Mouse (Mus musculus) CD4-positive, CD25-positive, alpha-beta regulatory T cell, adult 4 months (primary cell): ENCODE data around the gene Ydjc. TPM values are rescaled to one million over a fixed set of nuclear protein-coding genes. Genes with fewer than 3 reads are reported as not detected.
"Not testable (repeated sequence)": the region's sequence is repeated elsewhere in the genome, so short reads cannot be mapped to it uniquely, and the experiment has no call there.

Source experiments
- ATAC-seq: one replicate; pipeline ENCODE4 v1.8.0; 2017
- polyA plus RNA-seq, 2 experiments: library from polyadenylated mRNA; unstranded; fragments of 100-300 nt; shearing (Covaris generic); gene quantifications; one replicate each; pipeline ENCODE4 v1.2.1; 2017

Gene Ydjc
- polyA plus RNA-seq, 2 experiments from 2014 or later = 6.9 to 8.4 TPM

DNA sequence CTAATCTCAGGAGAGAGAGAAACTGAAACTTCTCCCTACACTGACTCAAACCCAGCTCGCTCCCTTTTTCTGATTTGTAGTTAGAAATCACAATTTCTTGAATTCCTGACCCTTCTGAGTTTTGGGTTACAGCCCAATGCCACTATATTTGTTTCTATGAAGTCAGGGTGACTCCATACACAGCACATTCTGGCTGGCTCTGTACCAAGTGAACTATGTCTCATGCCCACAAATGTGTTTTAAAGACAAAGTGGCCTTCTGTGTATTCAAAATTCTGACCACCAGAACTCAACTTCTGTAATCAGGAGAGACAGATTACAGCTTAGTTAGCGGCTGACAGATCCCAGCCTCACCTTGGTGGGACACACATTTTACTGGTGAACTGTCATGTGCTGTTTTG lies 9.9 kb downstream of the Ydjc start:
- no peak for ATAC-seq

DNA sequence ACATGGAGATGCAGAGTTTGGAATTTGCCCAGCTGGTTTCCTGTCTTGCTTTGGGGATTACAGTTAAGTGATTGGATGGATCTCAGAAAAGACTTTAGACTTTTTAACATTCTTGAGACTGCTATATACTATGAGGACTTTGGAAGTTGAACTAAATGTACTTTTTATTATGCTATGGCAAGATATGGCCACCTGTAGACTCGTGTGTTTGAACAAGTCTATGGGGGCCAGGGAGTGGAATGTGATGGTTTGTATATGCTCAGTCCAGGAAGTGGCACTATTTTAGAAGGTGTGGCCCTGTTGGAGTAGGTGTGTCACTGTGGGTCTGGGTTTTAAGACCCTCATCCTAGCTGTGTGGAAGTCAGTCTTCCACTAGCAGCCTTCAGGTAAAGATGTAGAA lies 21.1 kb downstream of the Ydjc start:
- not testable (repeated sequence) for ATAC-seq

DNA sequence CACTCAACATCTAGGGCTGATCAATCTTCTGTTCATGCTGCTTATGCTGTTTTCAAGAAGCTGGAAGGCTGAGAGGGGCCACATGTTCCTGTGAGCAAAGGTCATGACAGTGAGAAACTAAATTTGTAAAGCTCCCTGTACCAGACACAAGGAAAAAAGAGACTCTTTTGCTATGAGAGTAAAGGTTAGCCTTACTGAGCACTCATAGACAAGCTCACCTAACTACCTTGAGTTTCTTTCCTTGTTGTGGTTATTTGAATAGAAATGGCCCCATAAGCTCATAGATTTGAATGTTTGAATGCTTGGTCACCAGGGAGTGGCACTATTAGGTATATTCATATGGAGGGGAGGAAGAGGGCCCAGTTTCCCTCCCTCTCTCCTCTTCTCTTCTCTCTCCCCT lies 22.8 kb downstream of the Ydjc start:
- no peak for ATAC-seq

DNA sequence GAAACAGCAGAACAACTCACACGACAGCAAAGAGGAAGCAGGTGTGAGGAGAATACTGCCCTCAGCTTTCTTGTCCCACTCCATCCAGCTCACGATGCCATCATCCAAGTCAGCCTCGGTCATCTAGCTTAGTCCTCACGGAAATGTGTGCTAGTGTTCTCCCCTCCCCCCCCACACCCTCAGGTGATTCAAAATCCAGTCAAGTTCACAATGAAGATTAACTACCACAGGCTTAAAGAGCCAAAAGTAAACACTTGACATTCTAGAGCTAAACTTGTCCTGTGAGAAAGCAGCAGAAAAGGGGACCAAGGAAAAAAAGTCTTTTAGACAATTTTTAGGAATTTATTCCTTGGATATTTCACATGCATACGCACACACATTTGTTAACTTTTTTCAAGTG lies 23.6 kb downstream of the Ydjc start:
- no peak for ATAC-seq

DNA sequence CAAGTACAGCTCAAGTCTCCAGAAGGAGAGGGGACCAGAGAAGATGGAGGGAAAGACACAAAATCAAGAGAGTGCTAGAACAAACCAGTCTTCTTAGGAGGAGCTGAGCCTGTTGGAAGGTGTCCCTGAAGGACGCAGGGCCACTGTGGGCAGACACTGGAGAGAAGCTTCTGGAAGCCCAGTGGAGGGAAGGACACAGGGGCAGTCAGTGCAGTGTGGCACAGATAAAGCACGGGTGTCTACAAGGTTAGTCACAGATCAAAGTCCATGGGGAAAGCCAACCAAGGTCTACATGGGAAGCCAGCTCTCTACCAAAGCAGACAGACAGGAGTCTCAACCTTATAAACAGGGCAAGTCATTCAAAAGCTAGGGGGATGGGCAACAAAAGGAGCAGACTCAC lies 31.3 kb downstream of the Ydjc start:
- no peak for ATAC-seq

DNA sequence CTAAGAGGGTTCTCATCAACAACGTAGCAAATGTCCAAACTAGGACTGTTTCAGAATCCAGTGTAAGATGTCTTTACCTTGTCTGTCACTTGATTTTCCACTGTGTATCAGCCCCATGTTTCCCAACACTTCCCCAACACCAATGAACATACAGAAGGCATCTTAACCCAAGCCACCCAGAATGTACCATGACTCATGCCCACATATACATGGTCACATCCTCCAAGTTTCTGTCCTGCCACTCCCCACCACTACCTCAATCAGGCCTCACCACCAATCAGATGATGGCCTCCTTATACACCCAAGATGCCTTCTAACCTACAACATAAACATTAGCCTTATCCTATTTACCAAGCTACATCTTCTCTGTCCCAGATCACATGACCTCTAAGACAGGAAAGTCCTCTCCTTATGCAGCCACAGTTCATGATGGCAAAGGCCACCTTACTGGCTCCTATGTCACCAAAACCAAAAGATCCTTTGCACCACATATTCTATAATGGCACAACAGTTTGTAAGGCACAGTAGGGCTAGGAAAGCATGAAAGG lies 33.3 kb downstream of the Ydjc start:
- ATAC-seq = no peak

DNA sequence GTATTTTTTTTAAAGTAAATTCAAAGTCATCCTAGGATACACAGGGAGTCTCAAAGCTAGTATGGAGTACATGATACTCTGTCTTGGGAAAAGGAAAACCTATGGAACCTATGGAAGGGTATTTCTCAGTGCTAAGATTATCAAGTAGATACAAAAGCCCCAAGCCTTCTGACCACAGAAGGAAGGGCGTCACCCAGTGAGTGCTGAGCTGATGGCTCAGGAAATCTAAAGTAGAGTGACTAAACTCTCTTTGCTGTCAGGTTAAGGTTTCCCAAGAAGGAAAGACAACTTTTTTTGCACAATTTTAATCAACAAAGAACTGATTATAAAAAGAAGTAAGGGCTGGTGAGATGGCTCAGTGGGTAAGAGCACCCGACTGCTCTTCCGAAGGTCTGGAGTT lies 35.3 kb downstream of the Ydjc start:
- ATAC-seq = peak; percentile 51

DNA sequence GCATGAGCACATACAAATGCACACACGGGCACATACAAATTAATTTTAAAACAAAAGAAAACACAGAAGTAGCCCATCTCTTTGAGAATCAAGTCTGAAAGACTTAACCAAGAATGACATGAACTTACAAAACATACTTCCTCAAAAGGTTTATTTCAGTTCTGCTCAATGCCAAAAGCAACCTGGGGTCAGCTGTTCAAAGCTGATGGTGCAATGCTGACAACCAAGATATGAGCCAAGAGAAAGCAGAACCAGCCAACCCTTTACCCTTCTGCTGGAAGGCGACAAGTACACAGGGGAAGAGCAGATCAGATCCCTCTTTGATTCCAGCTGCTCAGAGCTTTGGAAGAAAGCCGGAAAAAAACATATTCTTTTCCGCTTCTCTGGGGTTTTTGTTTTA lies 37.0 kb downstream of the Ydjc start:
- no peak for ATAC-seq

DNA sequence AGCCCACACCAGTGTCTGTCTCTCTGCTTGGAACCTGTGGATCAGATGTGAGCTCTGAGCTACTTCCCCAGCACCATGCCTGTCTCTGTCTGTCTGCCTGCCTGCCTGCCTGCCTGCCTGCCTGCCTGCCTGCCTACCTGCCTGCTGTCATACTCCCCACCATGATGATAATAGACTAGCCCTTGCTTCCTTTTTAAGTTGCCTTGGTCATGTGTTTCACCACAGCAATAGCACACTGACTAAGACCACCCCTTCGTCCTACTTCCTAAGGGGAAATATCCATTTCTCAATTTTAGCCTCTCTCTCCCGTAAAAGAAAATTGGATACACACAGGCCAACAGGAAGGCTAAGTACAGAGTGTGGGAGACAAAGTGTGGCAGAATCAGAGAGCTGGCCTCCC lies 37.7 kb downstream of the Ydjc start:
- ATAC-seq = no peak

DNA sequence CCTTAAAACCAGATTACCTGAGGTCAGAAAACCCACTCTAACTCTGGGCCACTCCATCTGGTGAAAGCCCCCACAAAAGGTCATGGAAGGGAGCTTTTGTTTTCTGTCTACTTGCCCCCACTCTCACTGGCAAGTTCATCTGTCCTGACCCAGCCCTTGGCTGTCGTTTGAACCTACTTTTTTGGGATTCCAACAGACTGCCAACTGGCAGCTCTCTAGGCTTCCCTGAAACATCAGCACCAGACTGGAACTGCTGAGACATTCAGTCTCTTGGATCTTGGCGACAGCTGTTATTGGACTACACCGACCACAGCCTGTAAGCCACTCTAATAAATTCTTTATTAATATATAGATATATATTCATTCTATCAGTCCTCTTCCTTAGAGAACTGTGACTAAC lies 38.6 kb downstream of the Ydjc start:
- no peak for ATAC-seq

DNA sequence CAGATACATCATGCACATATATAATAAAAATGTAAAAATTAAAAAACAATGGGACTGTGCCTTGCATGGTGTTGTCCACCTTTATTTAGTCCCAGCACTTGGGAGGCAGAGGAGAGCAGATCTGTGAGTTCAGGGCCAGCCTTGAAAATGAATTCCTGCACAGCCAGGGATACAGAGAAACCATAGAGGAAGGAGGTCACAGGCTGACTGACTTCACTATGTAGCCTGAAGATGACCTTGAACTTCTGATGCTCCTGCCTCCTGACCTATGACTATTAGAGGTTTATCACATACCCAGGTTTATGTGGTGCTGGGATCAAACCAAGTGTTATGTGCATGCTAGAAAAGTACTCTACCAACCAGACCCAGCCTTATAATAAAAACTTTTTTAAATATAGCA lies 41.1 kb downstream of the Ydjc start:
- ATAC-seq = no peak

DNA sequence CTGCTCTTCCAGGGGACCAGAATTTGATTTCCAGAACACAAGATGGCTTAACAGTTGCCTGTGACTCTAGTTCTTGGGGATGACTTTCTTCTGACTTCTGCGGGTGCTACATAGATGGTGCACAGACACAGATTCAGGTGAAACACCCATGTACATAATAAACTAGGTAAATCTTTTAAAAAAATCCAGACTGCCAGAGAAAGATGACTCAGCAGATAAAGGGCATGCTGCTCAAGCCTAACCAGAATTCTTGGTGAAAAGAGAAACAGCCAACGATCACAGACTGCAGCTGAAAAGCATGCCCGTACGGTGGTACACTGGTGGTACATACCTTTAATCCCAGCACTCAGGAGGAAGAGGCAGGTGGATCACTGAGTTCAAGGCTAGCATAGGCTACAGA lies 49.4 kb downstream of the Ydjc start:
- ATAC-seq = no peak

DNA sequence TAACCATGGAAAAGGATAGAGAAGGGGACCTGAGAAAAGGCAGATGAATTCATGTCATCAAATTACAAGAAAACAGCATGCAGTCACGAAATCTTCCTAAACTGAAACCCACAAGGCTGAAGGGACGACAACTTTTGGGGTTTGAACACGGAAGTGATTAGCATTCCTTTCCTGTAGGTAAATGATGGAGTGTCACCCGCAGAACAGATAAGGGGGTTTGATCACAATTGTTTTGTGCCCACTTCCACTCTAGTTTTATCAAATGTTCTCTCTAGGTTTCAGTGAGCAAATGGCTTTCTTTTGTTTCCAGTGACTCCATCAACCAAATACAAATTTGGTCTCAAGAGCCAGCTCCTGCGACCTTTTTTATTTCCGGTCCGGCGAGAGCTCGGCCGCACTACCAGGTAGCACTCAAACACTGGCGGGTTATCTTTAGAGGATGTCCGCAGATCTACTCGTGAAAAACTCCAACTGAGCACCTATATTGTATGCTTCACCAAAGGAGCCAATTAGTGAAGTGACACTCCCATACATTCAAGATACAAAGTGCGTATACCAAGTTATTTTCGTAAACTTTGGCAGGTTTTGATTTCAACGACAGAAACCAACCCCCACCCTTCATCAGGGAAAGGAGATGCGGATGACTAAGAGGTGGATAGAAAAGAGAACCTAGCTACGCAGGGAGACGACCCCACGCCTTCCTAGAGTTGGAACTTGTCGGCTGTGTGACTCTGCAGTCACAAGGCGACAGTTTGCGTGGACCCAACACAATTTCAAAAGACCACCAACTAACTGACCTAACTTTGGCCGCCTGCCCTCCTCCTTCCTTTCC lies 55.9 kb downstream of the Ydjc start:
- peak; percentile 53 for ATAC-seq

DNA sequence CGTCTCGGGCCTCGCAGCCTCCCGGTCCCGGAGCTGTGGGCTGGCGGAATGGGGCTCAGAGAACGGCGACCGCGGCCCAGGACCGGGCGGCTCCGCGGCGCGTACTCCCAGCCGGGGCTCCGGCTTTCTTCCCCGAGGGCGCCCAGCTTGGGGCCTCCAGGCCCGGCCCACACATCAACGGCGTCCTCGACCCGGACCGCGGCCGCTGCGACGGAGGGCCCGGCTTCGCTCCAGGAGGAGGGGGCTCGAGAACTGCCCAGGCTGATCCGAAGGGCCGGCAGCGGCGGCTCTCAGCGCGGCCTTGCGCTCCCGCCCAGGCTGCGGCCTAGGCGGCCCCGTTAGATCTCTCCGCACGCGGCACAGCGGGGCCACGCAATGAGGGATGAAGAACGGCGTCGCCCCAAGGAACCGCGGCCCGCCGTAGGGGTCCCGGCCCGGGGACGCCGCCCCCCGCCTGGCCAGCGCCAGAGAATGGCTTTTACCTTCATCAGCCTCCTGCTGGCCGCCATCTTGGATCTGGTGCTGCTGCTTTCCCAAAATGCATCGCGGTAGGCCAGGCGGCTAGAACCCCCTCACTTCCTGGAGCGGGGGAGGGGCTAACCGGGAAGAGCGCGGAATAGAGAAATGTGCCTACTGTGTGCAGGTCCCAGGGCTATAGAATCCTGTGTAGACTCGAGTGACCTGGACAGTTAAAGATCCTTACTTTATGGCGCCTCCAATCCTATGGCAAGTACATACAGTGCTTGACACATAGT lies 56.7 kb downstream of the Ydjc start:
- ATAC-seq = peak; percentile 78

DNA sequence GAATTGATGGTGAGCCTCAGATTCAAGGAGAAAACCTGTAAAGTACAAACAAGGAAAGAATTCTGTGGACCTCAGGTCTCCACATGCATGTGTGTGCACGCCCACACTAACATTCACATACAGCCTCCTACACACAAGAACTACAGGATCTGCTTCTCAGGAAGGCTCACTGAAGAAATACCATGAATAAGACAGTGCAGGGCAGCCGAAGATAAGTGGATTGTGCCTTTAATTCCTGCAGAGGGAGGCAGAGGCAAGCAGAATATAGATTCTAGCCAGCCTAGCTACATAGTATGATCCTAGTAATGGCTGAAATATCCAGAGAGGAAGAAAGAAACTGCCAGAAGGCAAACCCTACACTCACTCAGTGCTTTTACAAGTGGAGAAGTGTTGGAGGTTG lies 57.6 kb downstream of the Ydjc start:
- no peak for ATAC-seq

DNA sequence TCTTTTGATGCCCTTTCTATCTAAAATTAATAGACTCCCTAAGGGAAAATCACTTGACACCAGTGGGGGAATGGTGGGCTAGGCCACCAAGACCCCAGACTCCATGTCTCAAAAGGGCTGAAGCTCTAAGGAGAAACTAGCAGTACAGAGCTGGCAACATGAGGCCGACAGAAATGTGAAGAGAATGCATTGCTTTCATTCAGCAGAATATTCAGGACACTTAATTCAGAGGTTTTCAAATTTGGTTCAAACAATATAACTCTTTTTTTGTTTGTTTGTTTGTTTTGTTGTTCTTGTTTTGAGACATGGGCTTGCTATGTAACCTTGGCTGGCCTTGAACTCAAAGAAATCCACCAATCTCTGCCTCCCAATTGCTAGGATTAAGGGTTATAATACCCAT lies 58.1 kb downstream of the Ydjc start, which contains the start of gene Ube2l3:
TSS of gene Ube2l3 (minus strand) at position 101 of the 400 bp plus-strand sequence.
- ATAC-seq = no peak

DNA sequence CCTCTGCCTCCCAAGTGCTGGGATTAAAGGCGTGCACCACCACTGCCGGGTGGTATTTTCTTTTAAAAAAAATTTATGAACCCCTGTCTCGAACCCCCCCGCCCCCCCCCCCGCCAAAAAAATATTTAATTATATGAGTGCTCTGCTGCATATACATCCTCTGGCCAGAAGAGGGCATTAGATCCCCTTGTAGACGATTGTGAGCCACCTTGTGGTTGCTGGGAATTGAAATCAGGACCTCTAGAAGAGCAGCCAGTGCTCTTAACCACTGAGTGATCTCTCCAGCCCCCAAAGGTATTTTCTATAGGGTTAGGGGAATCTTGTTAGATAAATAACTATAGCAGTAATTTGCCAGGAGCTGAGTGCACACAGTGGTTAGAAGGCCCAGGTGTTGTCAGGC lies 60.6 kb downstream of the Ydjc start:
- peak; percentile 27 for ATAC-seq

DNA sequence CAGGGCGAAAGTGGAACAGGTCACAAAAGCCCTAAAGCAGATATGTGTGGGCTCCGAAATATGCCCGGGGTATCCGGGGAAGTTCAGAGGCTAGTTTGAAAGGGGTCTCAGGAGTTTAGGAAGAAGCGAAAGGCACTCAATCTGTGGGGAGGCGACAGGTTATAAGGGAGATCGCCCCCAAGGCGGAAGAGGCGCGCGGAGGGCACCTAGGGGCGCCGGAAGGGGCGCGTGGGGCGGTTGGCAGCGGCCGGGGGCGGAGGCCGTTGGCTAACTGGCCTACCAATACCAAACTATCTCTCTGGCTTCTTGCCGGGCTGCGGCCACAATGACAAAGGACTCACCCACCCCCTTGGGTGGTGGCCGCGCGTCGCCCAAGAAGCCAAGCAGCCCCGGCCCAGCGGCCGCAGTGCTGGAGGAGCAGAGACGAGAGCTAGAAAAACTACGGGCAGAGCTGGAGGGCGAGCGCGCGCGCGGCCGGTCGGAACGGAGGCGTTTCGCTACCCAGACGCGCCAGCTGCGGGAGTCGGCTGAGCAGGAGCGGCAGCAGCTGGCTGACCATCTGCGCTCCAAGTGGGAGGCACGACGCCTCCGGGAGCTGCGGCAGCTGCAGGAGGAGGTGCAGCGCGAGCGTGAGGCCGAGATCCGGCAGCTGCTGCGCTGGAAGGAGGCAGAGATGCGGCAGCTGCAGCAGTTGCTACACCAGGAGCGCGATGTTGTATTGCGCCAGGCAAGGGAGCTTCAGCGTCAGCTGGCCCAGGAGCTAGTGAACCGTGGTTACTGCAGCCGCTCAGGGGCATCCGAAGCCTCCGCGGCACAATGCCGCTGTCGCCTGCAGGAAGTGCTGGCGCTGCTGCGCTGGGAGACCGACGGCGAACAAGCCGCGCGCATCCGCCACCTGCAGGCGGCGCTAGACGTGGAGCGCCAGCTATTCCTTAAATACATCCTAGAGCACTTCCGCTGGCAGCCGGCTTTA lies 64.3 kb downstream of the Ydjc start, which contains the start of gene Rimbp3:
TSS of gene Rimbp3 (plus strand) at position 215 of the 973 bp plus-strand sequence.
- peak; percentile 77 for ATAC-seq

DNA sequence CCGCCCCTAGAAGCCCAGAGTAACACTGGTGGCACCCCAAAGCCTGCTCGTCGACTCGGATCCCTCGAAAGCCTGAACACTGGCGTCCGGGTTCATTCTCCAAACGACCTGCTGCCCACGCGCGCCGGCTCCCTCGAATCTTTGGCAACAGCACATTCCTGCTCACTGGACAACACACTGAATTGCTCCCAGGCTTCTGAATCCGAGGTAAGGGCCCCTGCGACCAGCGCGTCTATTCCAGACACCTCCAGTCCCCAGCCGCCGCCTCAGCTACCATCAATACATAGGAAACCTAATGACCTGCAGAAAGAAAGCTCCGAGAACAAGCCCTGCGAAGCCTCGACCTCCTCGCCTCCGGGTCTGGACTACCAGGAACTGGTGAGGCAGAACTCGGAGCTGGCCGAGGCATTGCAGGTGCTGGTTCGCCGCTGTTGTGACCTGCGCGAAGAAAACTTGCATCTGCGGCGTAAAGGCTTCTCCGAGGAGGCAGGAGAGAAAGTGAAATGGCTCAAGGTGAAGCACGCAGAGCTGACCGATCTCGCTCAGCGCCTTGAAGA lies 65.1 kb downstream of the Ydjc start:
- no peak for ATAC-seq
